Mouse (Mus musculus) liver, postnatal 0 days (tissue): ENCODE results near the gene Gm9747. TPM values are rescaled to one million over a fixed set of nuclear protein-coding genes. Genes with fewer than 3 reads are reported as not detected.

ENCODE experiments used
- ATAC-seq: fragments of 200-750 bp; cut with Nextera tagmentation; 2 replicates; pipeline ENCODE4 v1.8.0; 2017; ENCODE audit warnings: mild to moderate bottlenecking, moderate library complexity
- DNase-seq: peaks from one replicate; pipeline ENCODE4 v3.0.0-alpha.2; 2016
- H3K27ac ChIP-seq: fragments of 300-500 bp; sonication (generic); 2 replicates; pipeline ENCODE4 v1.5.1; 2014; ENCODE audit warnings: antibody characterized with exemption, moderate library complexity, mild to moderate bottlenecking, low read depth
- H3K27me3 ChIP-seq: fragments of 300-500 bp; sonication (generic); 2 replicates; pipeline ENCODE4 v1.6.1; 2014; ENCODE audit warnings: low read length, control low read depth, mixed read lengths; ENCODE audit not compliant: insufficient read depth
- H3K36me3 ChIP-seq: fragments of 300-500 bp; sonication (generic); replicated peaks from 2 replicates; pipeline ENCODE4 v1.6.1; 2014; ENCODE audit warnings: mild to moderate bottlenecking, control low read depth, low read length, moderate library complexity, mixed read lengths; ENCODE audit not compliant: insufficient read depth
- H3K4me1 ChIP-seq: fragments of 300-500 bp; sonication (generic); 2 replicates; pipeline ENCODE4 v1.6.1; 2014; ENCODE audit warnings: antibody characterized with exemption, mild to moderate bottlenecking, control low read depth; ENCODE audit not compliant: insufficient read depth
- H3K4me2 ChIP-seq: fragments of 300-500 bp; sonication (generic); 2 replicates; pipeline ENCODE4 v1.6.1; 2014; ENCODE audit warnings: low read depth, mild to moderate bottlenecking, low read length, moderate library complexity, mixed read lengths
- H3K4me3 ChIP-seq: fragments of 300-500 bp; sonication (generic); 2 replicates; pipeline ENCODE4 v1.5.1; 2014; ENCODE audit warnings: low read depth, low read length
- H3K9ac ChIP-seq: fragments of 300-500 bp; sonication (generic); replicated peaks from 2 replicates; pipeline ENCODE4 v1.6.1; 2014; ENCODE audit warnings: mild to moderate bottlenecking, moderate library complexity
- H3K9me3 ChIP-seq: fragments of 300-500 bp; sonication (generic); 2 replicates; pipeline ENCODE4 v1.6.1; 2016; ENCODE audit warnings: mild to moderate bottlenecking, control low read depth, low read length, mixed read lengths
- CTCF ChIP-seq: sonication (generic); IDR thresholded peaks from 2 replicates; pipeline ENCODE4 v1.5.1; 2016; ENCODE audit warnings: antibody characterized with exemption, low read depth
- EP300 ChIP-seq: IDR thresholded peaks from 2 replicates; pipeline ENCODE4 v1.6.1; 2016; ENCODE audit warnings: antibody characterized with exemption, low read depth, mild to moderate bottlenecking
- WGBS: fragments of 180-500 bp; shearing (Covaris S2); extraction: QIAGEN DNeasy Blood & Tissue Kit; methylation state at CpG from one replicate; pipeline ENCODE4 v1.1.7; 2014; ENCODE audit not compliant: insufficient replicate concordance; 5-methylcytosine and 5-hydroxymethylcytosine counted together
- polyA plus RNA-seq: library from polyadenylated mRNA; unstranded; fragments of >200 nt; fragmentation: Nextera tagmentation; extraction: Ambion mirVana; gene quantifications from 2 replicates; pipeline ENCODE4 v1.2.1, GENCODE M21; 2015

Gm9747 gene
- polyA plus RNA-seq, 1 experiment from 2014 or later, result 3.4 TPM

DNA sequence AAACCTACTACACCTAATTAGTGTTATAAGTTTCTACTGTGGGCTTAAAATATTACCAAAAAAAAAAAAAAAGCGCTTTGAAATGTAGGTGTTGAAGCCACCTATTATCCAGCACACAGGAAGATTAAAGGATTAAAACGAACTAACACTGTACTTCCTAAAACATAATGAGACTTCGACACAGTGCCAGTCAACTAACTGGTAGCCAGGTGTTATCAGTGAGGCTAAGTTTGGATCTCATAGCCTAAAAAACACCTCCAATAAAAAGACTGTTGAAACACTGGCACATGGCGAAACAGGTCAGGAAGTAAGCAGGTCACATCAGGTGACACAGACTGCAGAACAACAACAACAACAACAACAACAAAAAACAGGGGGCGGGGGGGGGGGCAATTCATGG is 28.7 kb downstream of the Gm9747 start:
- 75% methylated on average over 5 of the region's 5 CpGs for WGBS
- Histone ChIP-seq H3K4me1 (0 out of 2 replicates have a peak, but pooled peaks cover 3% of the 10 kb centered on the region), H3K4me3 (no peak overlapping the region), H3K36me3 (no peaks in the 10 kb centered on the region), H3K9me3 (no peaks in the 10 kb centered on the region), H3K4me2 (no peak overlapping the region), H3K27ac (no peak overlapping the region), H3K9ac (no peak overlapping the region), H3K27me3 (no peaks in the 10 kb centered on the region)
- TF ChIP-seq CTCF, result no peak
- TF ChIP-seq EP300, result no peak
- DNase-seq (no peak), ATAC-seq (no peak)

DNA sequence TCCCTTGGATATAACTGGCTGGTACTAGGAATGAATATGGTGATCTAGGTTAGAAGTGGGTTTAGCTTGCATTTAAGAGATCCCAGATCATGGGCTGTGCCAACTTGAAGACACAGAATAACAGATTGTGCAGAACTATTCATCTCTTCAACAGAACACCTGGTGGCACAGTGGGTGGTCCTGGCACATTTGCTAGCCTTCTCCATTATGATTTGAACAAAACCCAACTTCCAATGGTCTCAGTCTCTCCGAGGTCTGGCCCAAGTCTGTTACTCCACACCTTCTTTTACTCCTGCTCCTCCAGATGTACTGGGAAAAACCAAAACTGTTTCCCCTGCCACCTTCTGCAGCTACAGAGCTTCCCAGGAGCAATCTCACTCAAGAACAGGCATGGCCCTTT is 29.4 kb downstream of the Gm9747 start:
- Histone ChIP-seq H3K27ac (no peak overlapping the region), H3K36me3 (no peaks in the 10 kb centered on the region), H3K9me3 (no peaks in the 10 kb centered on the region), H3K4me3 (no peak overlapping the region), H3K4me1 (0 out of 2 replicates have a peak, but pooled peaks cover 3% of the 10 kb centered on the region), H3K4me2 (no peak overlapping the region), H3K9ac (no peak overlapping the region), H3K27me3 (no peaks in the 10 kb centered on the region)
- 71% methylated on average over 1 of the region's 1 CpGs for WGBS
- no peak for TF ChIP-seq EP300
- no peak for ATAC-seq
- no peak for DNase-seq

DNA sequence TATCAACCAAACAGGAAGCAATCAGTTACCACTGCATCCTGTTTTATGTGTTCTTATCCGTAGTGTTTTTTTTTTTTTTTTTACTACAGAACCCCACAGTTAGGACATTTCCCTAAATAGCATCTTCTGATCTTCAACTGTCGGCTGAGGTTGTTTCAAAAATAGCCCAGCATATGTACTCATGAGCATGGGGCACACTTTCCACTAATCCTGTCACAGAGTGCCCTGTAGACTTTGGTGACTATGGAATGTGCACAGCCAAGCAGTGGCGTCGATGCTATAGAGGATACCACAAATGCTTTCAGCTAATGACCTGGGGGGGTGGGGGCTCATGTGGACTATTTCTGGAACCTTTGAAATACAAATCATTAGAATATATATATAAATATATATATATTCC is 34.6 kb downstream of the Gm9747 start:
- no peaks in the 10 kb centered on the region for H3K4me1 ChIP-seq
- no peak overlapping the region for H3K9ac ChIP-seq
- no peaks in the 10 kb centered on the region for H3K9me3 ChIP-seq
- no peak for TF ChIP-seq EP300
- TF ChIP-seq CTCF, result no peak
- no peak overlapping the region for H3K27ac ChIP-seq
- no peaks in the 10 kb centered on the region for H3K27me3 ChIP-seq
- H3K36me3 ChIP-seq, result no peaks in the 10 kb centered on the region
- no peak for ATAC-seq
- DNase-seq, result no peak
- no peak overlapping the region for H3K4me2 ChIP-seq
- WGBS, result 26% methylated on average over 4 of the region's 4 CpGs
- H3K4me3 ChIP-seq, result no peak overlapping the region

DNA sequence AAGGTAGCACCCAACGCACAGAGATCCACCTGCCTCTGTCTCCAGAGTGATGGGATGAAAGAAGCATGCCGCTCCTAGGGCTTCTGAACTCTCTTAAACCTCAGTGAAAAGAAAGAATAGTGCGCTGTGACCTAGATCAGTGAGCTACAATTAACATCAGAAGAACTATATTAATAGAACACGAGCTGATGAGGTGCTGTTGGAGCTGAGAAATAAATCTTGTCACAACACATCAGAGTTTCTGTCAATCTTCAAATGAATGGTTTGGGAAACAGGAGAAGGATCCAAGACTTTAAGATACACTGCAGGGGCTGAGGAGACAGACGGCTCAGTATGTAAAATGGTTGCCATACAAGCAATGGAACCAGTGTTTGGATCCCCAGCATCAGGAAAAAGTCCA is 39.3 kb downstream of the Gm9747 start:
- DNase-seq, result no peak
- H3K27me3 ChIP-seq, result no peaks in the 10 kb centered on the region
- H3K4me3 ChIP-seq, result no peak overlapping the region
- ATAC-seq, result no peak
- H3K4me2 ChIP-seq, result no peak overlapping the region
- H3K36me3 ChIP-seq, result no peaks in the 10 kb centered on the region
- WGBS, result 77% methylated on average over 5 of the region's 5 CpGs
- no peak for TF ChIP-seq EP300
- no peak overlapping the region for H3K9ac ChIP-seq
- H3K9me3 ChIP-seq, result no peaks in the 10 kb centered on the region
- peaks cover 3% of the 10 kb centered on the region; the same call in 1 of the 2 replicates for H3K4me1 ChIP-seq
- no peak overlapping the region for H3K27ac ChIP-seq

DNA sequence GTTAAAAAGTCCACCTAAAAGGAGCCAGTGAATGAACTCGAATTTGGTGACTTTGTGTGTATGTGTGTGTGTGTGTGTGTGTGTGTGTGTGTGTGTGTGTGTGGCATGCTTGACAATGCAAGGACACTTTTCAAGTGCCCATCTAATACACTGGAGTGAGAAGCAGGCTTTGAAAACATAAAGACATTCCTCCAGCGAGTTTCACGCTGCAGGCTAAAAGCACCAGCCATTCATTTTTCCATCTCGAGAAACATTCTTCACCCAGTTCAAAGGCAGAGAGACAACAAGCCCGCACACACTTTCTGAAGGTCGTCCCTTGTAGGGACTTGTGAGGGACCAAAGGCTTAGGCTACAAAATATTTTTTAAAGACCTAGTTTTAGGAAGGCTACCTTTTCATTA is 40.6 kb downstream of the Gm9747 start:
- no peaks in the 10 kb centered on the region; the same call in 1 of the 2 replicates for H3K36me3 ChIP-seq
- no peak overlapping the region for H3K9ac ChIP-seq
- WGBS, result 62% methylated on average over 6 of the region's 6 CpGs
- no peak overlapping the region for H3K4me2 ChIP-seq
- TF ChIP-seq CTCF (no peak), EP300 (no peak)
- ATAC-seq (no peak), DNase-seq (no peak)
- H3K27me3 ChIP-seq, result no peaks in the 10 kb centered on the region
- H3K9me3 ChIP-seq, result no peaks in the 10 kb centered on the region
- no peak overlapping the region for H3K4me3 ChIP-seq
- H3K4me1 ChIP-seq, result peaks cover 4% of the 10 kb centered on the region; the same call in 1 of the 2 replicates
- H3K27ac ChIP-seq, result no peak overlapping the region

DNA sequence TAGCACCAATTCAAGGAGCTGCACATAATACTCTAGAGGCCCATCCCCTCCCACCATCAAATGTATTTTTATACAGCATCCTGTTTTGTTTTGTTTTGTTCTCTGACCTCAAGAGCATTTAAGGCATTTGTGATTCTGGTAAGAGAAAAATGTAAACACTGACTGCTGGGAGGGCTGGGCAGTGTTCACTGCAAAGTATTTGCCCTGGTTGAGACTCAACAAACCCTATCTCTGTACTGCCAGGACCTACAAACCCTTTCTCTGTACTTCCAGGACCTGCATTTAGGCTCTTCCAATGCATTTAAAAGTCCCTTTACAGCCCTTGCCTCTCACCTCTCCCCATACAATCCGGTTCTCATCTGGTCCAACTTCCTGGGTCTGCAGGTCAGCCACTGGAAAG is 41.4 kb downstream of the Gm9747 start:
- Histone ChIP-seq H3K9me3 (no peaks in the 10 kb centered on the region), H3K4me2 (no peak overlapping the region), H3K27ac (no peak overlapping the region), H3K4me3 (no peak overlapping the region), H3K27me3 (no peaks in the 10 kb centered on the region), H3K36me3 (no peaks in the 10 kb centered on the region; the same call in 1 of the 2 replicates), H3K4me1 (peaks cover 5% of the 10 kb centered on the region; the same call in 1 of the 2 replicates), H3K9ac (no peak overlapping the region)
- WGBS, result 32% methylated on average over 1 of the region's 1 CpGs
- ATAC-seq (no peak), DNase-seq (no peak)
- TF ChIP-seq CTCF (no peak), EP300 (no peak)

DNA sequence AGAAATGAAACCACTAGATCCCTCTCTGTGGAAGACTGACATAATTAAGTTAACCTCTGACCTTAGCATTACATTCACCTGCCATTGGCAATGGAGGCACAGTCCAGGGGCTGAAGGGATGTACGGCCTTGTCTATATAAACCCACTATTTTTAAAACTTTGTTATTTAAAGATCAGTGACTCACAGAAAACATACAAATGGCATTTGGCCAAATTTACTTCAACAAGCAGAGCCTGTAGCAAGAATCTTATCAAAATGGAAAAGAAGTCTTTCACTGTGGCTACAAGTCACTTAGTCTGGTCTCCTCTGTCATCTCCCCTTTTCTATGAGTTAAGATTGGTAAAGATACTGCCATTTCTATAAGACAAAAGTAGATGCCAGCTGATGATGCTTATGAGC is 46.9 kb downstream of the Gm9747 start:
- Histone ChIP-seq H3K4me3 (no peak overlapping the region), H3K27me3 (no peaks in the 10 kb centered on the region), H3K4me2 (no peak overlapping the region), H3K36me3 (no peaks in the 10 kb centered on the region; the same call in 1 of the 2 replicates), H3K4me1 (peaks cover 11% of the 10 kb centered on the region; the same call in 1 of the 2 replicates), H3K27ac (peak overlapping the region; percentile 30; the same call in 1 of the 2 replicates), H3K9me3 (no peaks in the 10 kb centered on the region), H3K9ac (no peak overlapping the region)
- WGBS, result 50% methylated on average over 1 of the region's 1 CpGs
- TF ChIP-seq CTCF (no peak), EP300 (no peak)
- ATAC-seq, result no peak
- no peak for DNase-seq
